Mouse (Mus musculus) heart, postnatal 0 days (tissue): ENCODE measurements at regions not wholly inside any gene's neighbourhood (a gene's known extent, or its start where the extent isn't known, plus 50 kb on each side); places are given as distances from the start of the nearest gene placed in this dataset.

Source experiments
- CTCF ChIP-seq: IDR thresholded peaks from 2 replicates; pipeline ENCODE4 v1.5.1; 2016; ENCODE audit warnings: antibody characterized with exemption, control low read depth, low read depth
- EP300 ChIP-seq: IDR thresholded peaks from 2 replicates; pipeline ENCODE4 v1.6.1; 2016; ENCODE audit warnings: antibody characterized with exemption, low read depth

DNA sequence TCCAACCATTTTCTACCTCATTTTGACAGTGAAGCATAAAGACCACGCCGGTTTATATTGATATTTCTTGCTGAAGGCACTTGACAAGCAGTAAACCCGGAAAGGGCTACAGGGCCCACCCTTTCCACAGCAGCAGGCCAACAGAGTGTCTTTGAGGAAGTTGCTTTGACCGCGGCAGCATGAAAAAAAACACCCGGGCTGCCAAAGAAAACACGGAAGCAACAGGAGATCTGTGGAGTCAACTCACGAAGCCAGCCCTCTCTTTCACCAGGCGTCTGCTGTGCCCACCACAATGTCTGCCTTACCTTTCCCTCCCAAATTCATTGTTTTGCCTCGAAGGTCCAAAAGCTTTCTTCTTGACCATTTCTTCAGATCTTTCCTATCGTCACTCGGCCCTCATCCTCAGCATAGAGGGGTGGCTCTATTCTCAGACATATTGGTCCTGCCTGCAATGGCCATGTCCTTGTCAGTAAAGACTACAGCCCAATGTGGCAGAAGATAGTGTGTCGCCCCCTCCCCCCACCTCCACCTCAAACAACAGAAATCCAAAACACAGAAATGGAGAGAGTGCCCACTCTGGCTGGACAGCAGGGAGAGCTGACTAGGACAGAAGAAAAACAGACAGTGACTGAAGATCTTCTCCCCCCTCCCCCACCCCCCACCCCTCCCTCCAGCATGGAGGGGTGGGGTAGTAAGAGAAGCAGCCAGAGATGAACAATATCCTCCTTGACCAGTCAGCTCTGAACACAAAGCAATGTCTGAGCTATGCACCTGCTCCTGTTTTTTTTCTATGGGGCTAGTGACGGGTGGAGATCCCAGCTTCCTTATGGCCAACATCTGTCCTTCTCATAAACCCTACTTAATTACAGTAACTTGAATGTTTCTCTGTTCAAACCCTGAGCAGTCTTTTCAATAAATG, 82.8 kb upstream of the Tmc1 start:
- no peak for TF ChIP-seq CTCF
- TF ChIP-seq EP300, result no peak
